Comparison of ENCODE assay signal across 9 mouse cellular contexts in genomic region chr17:26414184-26414522, GRCm38 (mm10). TPM values are rescaled to one million over a fixed set of nuclear protein-coding genes. Genes with fewer than 3 reads are reported as not detected.
A peak's percentile ranks its signal among the peaks of the same experiment; 100 is the strongest.
DNase-seq lines count a peak whose midpoint lies in the region; ATAC-seq and TF ChIP-seq lines count a peak whose summit lies in the region.
"Had no signal": no experiment of that assay in that cellular context is flagged by ENCODE, and none has a peak within 500 bp of the region (broad histone marks: within the 10 kb centered on the region; RNA-seq: fewer than 3 reads in every experiment).

No protein-coding gene starts in this region.

- H3K27me3 ChIP-seq in testis, adult 2 months (ENCODE audit: control insufficient read depth, insufficient read depth, low read length) = no peaks in the 10 kb centered on the region
- H3K27me3 ChIP-seq in liver, embryonic 11.5 days (replicated peaks; ENCODE audit: control insufficient read depth, insufficient read depth, low read length) = peaks cover 78% of the 10 kb centered on the region
- H3K27me3 ChIP-seq in stomach, embryonic 16.5 days (ENCODE audit: control insufficient read depth, insufficient read depth, low read length) = no peaks in the 10 kb centered on the region; the same call in 1 of the 2 replicates

- ATAC-seq in liver, embryonic 11.5 days (replicated peaks; ENCODE audit: low FRiP score) = no peak
- ATAC-seq in stomach, embryonic 16.5 days (ENCODE audit: insufficient read depth, low FRiP score) = no peak

- intact Hi-C loops in gastrocnemius, adult 2 months (cut with DNase I) = no loop called here

- no peak for TF ChIP-seq CTCF in gastrocnemius, adult 2 months (IDR thresholded peaks at IDR 0.05)
- TF ChIP-seq CTCF in testis, adult 2 months (IDR thresholded peaks at IDR 0.05; ENCODE audit: control insufficient read depth, insufficient read depth, insufficient replicate concordance, low read depth, low read length) = no peak

- 17% methylated on average over 5 of the region's 5 CpGs for WGBS in liver, embryonic 11.5 days
- WGBS in stomach, embryonic 16.5 days = 6% methylated on average over 5 of the region's 5 CpGs

- TF ChIP-seq POLR2A in testis, adult 2 months (IDR thresholded peaks at IDR 0.05; ENCODE audit: control insufficient read depth, low read depth, low read length) = no peak

- H3K4me1 ChIP-seq in testis, adult 2 months (ENCODE audit: control insufficient read depth, insufficient read depth, low read length) = peaks cover 11% of the 10 kb centered on the region
- peaks cover 17% of the 10 kb centered on the region for H3K4me1 ChIP-seq in liver, embryonic 11.5 days (replicated peaks; ENCODE audit: control insufficient read depth, insufficient read depth, low read length)
- peaks cover 9% of the 10 kb centered on the region; the same call in 1 of the 2 replicates for H3K4me1 ChIP-seq in stomach, embryonic 16.5 days (ENCODE audit: control insufficient read depth, insufficient read depth, low read length)

- no peak overlapping the region for H3K27ac ChIP-seq in gastrocnemius, adult 2 months
- H3K27ac ChIP-seq in testis, adult 2 months (ENCODE audit: control insufficient read depth, insufficient read depth, low read depth, low read length) = no peak overlapping the region
- H3K27ac ChIP-seq in liver, embryonic 11.5 days (ENCODE audit: low read depth, low read length) = no peak overlapping the region
- H3K27ac ChIP-seq in stomach, embryonic 16.5 days (ENCODE audit: low read length) = no peak overlapping the region

- H3K9me3 ChIP-seq in liver, embryonic 11.5 days (ENCODE audit: control insufficient read depth, low read length) = no peaks in the 10 kb centered on the region
- H3K9me3 ChIP-seq in stomach, embryonic 16.5 days (replicated peaks; ENCODE audit: control insufficient read depth, low read length) = no peaks in the 10 kb centered on the region

- peak overlapping the region; percentile 97 for H3K4me3 ChIP-seq in gastrocnemius, adult 2 months
- H3K4me3 ChIP-seq in testis, adult 2 months (ENCODE audit: control insufficient read depth, low read depth, low read length) = peak overlapping the region; percentile 68
- peak overlapping the region; percentile 67 for H3K4me3 ChIP-seq in liver, embryonic 11.5 days (ENCODE audit: low read depth, low read length)
- peak overlapping the region; percentile 85 for H3K4me3 ChIP-seq in stomach, embryonic 16.5 days (replicated peaks; ENCODE audit: low read length)

- no peak for DNase-seq in gastrocnemius, adult 2 months
- no peak for DNase-seq in gastrocnemius, adult 18-20 months (ENCODE audit: low spot score)
- DNase-seq in testis, postnatal 10 days (ENCODE audit: low spot score) = no peak
- no peak for DNase-seq in liver, embryonic 11.5 days (ENCODE audit: low spot score)
- no peak for DNase-seq in cerebellum, postnatal 25 days
- no peak for DNase-seq in urinary bladder, postnatal 14 days (ENCODE audit: low spot score)
- DNase-seq: cerebellum, adult 11-12 months had no signal

- no peaks in the 10 kb centered on the region for H3K36me3 ChIP-seq in testis, adult 2 months (ENCODE audit: control insufficient read depth, insufficient read depth, low read length)
- no peaks in the 10 kb centered on the region for H3K36me3 ChIP-seq in liver, embryonic 11.5 days (ENCODE audit: control insufficient read depth, insufficient read depth, low read length)
- no peaks in the 10 kb centered on the region for H3K36me3 ChIP-seq in stomach, embryonic 16.5 days (ENCODE audit: control insufficient read depth, insufficient read depth, low read length)

- peak overlapping the region; percentile 96 for H3K4me2 ChIP-seq in liver, embryonic 11.5 days
- peak overlapping the region; percentile 95 for H3K4me2 ChIP-seq in stomach, embryonic 16.5 days (ENCODE audit: low read depth, low read length)

- H3K9ac ChIP-seq in liver, embryonic 11.5 days (ENCODE audit: low read depth, low read length) = peak overlapping the region; percentile 53; the same call in 1 of the 2 replicates
- H3K9ac ChIP-seq in stomach, embryonic 16.5 days (ENCODE audit: low read length) = peak overlapping the region; percentile 91

RNA-seq across cellular contexts. Expression of gene Neurl1b, which starts 0.5 kb away (rescaled TPM):
- 1 to 10 TPM; 2.3 to 2.6 TPM for total RNA-seq in gastrocnemius, adult 2 months (2021)
- 1 to 10 TPM; 2.6 to 3.0 TPM for total RNA-seq in gastrocnemius, adult 18-20 months (2021)
- 0.54 and 0.58 TPM in 2 replicates for polyA plus RNA-seq in testis, adult 2 months (2012; rRNA removed)
- polyA plus RNA-seq in liver, embryonic 11.5 days (2014; fragmentation: Nextera tagmentation; extraction: Ambion mirVana) = 0.08 and 0.12 TPM in 2 replicates
- 2.3 and 2.9 TPM in 2 replicates for polyA plus RNA-seq in stomach, embryonic 16.5 days (2015; fragmentation: Nextera tagmentation; extraction: Ambion mirVana)
